Mouse (Mus musculus) urinary bladder, postnatal 25 days (tissue): ENCODE data around the gene Lin54.

ENCODE experiments used
- DNase-seq: peaks from one replicate; pipeline ENCODE4 v3.0.0; 2022; ENCODE audit warnings: low spot score

The Lin54 gene

DNA sequence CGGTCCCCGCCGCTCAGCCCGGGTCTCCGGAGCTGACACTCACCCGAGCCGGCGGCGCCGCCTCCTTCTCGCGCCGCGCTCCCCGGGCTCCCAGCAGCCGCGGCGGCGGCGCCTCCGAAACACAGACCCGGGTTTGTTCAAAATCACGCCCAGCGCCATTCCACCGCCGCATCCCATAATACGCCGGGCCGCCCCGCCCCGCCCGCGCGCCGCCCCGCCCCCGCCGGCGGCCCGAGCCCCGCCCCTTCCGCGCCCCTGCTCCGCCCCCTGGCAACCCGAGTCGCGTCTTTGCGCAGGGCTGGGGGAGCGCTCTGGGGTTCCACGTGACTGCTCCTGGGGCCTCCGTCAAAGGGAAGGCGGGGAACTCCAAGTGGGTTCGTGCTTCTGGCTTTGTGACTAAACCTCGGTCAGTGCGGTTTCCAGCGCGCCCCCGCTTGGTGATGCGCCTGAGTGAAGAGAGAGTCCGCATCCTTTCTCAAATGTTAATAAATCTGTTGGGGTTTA, at the start of gene Lin54:
Lin54 (minus strand) TSS at position 182 of the 504 bp plus-strand sequence.
- peak; percentile 77 for DNase-seq

DNA sequence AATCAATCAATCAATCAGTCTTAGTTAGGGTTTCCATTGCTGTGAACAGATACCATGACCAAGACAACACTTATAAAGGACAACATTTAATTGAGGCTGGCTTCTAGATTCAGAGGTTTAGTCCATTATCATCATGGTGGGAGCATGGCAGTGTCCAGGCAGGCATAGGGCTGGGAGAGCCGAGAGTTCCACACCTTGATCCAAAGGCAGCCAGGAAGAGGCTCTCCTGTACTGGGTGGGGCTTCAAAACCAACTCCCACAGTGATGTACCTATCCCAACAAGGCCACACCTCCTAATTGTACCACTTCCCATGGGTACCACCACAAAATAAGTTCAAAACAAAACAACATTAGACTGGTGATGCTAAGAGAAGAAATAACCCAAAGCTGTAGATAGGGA, 49.7 kb upstream of the Lin54 start:
- DNase-seq: no peak

DNA sequence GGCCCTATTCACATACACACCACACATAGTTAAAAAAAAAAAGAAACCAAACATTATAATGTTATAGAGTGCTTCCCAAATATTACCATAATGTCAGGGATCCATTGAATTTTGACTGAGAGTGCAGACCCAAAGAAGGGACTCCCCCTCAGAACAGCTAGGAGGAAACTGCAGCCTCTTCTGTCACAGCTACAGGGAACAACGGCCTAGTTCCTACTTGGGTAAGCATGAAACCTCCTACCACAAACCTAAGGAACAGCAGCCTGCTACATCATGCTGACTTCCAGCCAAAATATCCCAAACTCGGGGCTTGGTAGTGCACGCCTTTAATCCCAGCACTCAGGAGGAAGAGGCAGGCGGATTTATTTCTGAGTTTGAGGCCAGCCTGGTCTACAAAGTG, 48.9 kb upstream of the Lin54 start:
- no peak for DNase-seq

DNA sequence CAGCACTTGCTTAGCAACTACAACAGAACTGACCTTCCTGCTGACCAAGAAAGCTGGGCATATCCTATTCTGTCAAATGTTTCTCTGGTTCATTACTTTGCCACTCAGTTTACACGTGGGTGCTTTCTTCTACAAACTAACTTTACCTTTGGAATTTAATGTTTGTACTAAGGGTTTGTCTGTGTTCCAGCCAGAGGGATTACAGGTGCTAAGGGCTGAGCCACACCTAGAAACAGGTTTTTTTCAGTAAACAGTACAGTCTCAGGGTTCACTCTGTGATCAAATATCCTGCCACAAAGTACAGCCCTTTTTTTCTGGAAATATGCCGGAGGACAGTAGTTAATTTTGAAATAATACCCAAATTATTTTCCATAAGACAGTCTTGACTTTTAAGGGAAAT, 47.8 kb upstream of the Lin54 start:
- DNase-seq: no peak

GRCm38 (mm10) chr5:100546294-100547080, 46.0 kb upstream of the Lin54 start:
- DNase-seq: no peak

- DNase-seq: no peak
These were observed 36.2 kb upstream of the Lin54 start for GRCm38 (mm10) chr5:100536638-100537037.

DNA sequence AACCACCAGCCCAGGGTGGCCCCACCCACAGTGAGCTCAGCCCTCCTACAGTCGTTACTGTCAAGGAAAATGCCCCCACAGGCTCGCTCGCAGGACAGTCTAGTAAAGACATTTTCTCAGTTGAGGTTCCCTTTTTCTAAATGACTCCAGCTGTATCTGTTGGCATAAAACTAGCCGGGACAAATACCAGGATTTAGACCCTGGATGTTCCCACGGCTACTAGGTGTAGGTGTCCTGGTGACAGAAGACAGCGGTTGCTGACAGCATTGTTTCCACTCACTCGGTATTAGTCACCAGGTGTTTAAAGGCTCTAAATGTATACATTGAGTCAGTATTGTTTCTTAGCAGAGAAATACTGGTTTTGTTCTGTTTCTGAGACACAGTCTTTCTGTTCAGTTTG, 35.4 kb upstream of the Lin54 start:
- DNase-seq: no peak

GRCm38 (mm10) chr5:100526164-100526563, 25.7 kb upstream of the Lin54 start:
- no peak for DNase-seq

- no peak for DNase-seq
These were observed 25.2 kb upstream of the Lin54 start for GRCm38 (mm10) chr5:100525620-100526019.

- no peak for DNase-seq
These were observed 24.5 kb upstream of the Lin54 start for GRCm38 (mm10) chr5:100524921-100525320.

GRCm38 (mm10) chr5:100523331-100523730, 22.9 kb upstream of the Lin54 start:
- no peak for DNase-seq

GRCm38 (mm10) chr5:100520223-100520622, 19.8 kb upstream of the Lin54 start:
- no peak for DNase-seq

GRCm38 (mm10) chr5:100519027-100519411, 18.6 kb upstream of the Lin54 start:
- no peak for DNase-seq

DNA sequence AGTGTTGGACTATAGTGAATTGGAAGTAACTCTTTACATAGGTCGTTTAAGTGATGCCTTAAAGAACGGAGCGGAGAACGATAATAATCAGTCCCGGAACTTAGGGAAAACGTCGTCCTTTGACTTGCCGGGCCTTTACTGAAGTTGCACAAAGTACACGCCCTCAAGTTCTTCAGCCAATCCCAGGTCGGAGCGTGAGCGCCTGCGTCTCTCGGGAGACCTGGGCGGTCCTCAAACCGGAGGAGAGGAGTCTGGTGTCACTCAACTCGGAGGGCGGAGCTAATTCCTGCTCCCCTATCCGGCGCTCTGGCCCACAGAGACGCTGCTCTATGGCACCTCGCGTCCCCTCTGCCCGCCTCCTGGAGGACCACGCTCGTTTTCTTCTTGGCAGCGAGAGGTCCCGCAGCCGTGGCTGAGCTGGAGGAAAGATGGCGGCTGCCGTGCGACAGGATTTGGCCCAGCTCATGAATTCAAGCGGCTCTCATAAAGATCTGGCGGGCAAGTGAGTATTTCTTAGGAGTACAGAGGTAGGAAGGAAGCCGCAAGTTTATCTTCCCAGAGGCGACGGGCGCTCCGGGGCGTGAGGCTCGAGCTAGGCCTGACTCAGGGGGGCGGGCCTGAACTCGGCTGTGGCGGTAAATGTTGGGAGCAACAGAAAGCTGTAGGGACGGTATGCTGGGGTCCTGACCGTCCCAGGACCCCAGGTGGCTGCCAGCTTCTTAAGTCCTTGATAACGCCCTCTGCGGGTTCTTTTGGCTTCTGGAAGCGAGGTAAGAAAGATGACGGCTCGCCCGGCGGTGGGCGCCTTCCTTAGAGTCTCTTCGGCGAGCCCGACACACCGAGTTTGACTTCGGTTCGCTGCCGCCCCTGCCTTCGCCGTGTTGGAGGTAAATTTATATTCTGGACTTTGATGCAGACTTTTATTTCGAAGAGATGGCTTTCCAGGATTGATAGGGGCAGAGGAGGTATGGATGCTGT, 17.9 kb upstream of the Lin54 start, which contains the start of gene Cops4:
Cops4 (plus strand) TSS at position 261 of the 978 bp plus-strand sequence.
- DNase-seq: peak; percentile 86

DNA sequence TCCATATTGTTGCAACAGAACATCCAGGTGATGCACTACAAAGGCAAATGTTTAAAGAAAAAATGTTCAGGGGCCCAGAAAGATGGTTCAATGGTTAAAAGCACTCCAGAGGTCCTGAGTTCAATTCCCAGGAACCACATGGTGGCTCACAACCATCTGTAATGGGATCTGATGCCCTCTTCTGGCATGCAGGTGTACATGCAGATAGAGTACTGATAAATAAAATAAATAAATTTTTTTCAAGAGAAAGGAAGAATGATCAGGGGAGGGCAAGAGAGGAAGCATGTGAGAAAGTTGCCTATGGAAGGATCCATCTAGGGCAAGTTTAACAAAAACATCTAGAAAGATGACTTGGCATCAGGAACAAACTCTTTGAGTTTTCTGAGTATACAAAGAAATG, 12.1 kb upstream of the Lin54 start:
- no peak for DNase-seq

DNA sequence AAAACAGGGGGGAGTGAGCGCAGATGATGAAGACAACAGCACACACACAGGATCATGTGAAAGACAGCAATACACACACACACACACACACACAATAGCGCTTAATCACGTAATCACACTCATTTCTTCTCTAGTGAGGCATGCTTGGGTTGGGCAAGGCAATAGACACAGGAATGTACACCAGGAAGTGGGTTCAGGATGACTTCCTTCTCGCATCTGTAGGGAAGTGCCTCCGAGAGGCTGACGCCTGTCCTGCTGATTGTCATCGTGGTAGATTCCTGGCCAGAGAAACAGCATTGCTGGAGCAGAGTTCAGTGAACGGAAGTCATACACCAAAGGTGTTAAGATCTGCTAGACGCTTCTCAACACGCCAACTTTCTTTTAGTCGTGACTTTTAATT, 8.8 kb upstream of the Lin54 start:
- DNase-seq: no peak

- no peak for DNase-seq
These were observed 828 bp upstream of the Lin54 start for GRCm38 (mm10) chr5:100501267-100501666.

DNA sequence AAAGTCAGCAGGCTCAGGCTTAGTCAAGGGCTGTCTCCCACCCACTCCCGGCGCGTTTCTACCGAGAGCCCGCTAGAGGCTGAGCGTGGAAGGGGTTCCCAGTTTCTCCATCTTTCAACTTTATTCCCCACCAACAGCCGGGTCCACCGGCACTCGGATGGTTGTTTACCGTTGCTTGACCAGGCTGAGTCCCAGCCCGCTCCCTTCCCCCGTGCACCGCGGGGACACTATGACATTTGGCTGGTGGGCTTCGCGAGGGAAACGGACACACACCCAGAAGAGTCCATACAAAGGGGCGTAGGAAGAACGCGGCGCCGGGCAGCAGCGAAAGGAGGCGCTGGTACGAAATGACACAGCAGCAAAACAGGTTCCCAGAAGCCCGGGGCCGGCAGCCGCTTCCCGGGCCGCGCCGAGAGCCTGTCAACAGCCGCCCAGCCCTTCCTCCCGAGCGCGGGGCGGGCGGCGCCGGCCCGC, 571 bp downstream of the Lin54 start:
- peak; percentile 26 for DNase-seq

- DNase-seq: no peak
These were observed 1.2 kb downstream of the Lin54 start for GRCm38 (mm10) chr5:100499243-100499642.

DNA sequence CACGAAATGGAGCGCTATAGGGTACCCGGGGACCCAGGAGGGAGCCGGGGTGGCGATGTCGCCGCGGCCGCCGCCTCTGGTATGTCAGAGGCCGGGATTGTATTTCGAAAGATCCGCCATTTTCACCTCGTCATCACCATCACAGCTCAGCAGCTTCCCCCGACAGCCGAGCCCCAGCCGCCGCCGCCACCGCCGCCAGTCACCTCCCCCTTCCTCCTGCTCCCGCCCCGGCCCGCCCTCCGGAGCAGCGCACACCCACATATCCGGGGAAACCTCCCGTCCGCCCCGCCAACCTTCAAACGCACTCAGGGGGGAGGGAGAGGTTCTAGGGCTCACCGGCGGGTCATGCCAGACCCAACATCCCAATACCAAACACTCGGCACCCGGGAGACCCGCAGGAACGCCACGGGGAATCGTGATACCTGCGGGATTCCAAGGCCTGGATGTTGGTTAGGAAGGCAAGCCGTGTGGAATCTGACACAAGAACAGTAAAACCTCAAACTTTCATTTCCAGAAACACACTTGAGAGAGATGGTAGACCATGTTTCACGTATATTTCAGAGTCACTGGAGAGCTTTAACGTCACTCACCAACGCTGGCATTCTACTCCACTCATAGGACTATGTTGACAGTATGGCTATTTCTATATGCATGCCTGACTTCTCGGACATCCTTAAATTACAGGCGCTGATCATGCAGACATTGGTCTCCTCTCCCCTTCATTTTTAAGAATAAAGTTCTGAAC, 1.8 kb downstream of the Lin54 start:
- peak; percentile 61 for DNase-seq

- no peak for DNase-seq
These were observed 8.7 kb downstream of the Lin54 start for GRCm38 (mm10) chr5:100491704-100492103.

DNA sequence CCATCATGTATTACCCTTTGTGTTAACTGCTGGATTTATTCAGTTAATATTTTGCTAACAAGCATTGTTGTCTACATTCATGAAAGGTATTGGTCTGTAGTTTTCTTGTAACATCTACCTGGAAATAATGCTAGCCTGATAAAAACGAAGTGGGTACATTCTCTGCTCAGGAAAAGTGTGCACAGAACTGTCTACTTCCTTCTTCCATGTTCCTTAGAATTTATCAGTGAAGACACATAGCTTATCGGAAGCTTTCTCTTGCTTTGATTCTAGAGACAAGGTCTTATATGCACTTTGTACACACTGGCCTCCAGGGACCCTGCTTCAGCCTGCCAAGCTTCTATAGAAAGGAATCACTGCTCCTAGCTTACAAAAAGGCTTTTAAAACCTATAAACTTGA, 11.1 kb downstream of the Lin54 start:
- DNase-seq: no peak
